Mouse (Mus musculus): ENCODE measurements around the gene Klhl11.

Klhl11 gene

DNA sequence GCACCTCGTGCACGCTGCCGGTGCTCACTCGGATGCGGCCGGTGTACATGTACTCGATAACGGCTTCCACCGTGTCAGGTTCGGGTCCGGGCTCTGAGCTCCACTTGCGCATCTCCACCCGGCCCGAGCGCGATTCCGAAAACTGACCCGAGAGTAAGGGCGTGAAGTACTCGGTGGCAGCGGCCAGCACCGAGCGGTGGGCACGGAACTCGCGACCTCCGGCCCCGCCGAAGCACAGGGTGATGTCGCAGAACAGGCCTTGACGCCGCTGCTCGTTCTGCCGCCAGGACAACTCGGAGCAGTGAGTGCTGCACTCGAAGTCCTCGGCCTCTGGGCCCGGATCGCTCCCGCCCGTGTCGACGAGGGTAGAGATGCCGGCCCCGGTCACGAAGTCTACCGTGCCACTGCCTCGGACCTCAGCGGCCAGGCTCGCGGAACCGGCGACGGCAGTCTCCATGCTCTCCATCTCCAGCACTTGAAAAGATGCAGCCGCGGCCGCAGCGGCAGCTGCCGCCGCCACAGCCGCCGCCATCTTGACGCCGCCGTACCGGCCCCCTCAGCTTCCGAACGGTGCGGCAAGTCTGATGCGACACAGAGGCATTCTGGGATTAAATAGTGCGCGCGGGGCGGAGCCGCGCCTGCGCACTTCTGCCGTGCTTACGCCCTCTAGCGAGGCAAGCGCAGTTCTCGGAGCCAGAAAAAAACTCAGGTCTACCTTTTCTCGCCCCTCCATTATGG is at the start of gene Klhl11:
Klhl11 (minus strand) TSS at position 545 of the 738 bp plus-strand sequence.
- peak; percentile 92 to 93 for DNase-seq (ENCODE audit: low read depth in 2 of 2, low spot score in 2 of 2)

DNA sequence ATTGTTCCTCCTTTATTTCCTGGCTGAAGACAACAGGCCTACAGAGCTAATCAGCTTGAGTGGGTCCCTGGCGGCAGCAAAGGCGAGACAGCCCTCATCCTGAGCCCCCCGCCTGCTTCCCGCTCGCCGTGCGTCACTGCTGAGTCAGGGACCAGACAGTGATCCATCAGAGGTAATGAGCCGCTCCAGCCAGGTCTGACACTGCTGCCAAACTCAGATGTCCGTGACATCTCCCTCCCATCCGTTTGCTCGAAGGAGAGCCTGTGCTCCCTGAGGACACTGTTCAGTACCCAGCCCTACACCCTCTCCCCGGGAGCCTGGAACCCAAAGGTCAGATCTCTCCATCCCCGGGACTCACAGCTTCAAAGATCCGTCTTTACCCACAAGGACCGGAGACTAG is 48.3 kb upstream of the Klhl11 start:
- no peak for DNase-seq (ENCODE audit: low read depth in 2 of 2, low spot score in 2 of 2)

DNA sequence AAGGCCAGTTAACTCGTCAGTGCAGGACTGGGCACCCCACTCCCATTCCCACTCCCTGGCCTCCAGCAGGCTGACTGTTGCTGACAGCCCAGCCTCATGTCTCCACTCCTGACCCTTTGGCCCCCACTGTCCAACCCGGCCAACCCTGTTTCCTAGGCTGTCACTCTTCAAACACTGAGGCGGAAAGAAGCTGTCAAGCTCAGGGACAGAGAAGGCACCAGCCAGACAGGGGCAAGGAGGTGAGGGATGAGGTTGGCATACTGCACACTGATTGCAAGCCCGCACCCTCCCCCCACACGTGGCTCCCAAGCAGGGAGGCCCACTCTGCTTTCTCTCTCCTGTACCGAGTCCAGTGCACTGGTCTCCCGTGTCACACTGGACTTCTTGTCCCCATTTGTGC is 46.6 kb upstream of the Klhl11 start:
- DNase-seq (ENCODE audit: low read depth in 2 of 2, low spot score in 2 of 2): no peak

- no peak for DNase-seq (ENCODE audit: low read depth in 2 of 2, low spot score in 2 of 2)
Observed at GRCm38 (mm10) chr11:100518188-100518591, 45.6 kb upstream of the Klhl11 start.

DNA sequence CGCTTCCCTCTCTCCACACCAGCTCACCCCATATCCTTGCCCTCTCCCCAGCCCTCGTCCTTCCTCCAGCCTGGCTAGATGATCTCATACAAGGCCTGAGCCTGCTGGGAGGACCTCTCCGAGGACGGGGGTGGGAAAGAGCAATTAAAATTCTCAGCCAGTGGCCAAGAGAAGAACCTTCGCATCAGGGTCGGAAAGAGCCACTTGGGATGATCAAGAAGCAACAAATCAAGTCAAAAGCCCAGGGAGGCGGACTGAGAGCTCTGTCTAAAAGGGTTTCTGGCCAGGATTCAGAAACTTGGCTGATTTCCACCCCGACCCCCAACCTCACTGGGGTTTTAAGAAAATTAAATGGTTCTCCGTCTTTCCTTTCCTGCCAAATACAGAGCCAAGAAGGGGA is 43.8 kb upstream of the Klhl11 start:
- no peak for DNase-seq (ENCODE audit: low read depth in 2 of 2, low spot score in 2 of 2)

DNA sequence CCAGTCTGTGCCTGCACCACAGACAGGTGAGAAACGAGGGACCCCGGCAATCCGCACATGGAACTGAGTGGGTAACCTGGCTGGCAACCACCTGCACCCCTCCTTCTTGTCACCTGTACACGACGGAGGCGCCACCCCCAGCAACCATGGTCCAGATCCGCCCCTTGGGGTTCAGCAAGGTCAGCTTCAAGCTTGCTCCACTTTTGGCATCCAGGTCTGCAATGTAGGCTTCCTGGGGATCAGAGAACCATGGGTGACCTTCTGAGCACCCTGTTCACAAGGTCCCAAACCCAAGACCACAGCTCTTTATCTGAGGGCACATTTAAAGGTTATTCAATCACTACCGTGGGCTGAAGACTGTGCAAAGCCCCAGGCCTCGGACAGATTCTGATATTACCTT is 43.2 kb upstream of the Klhl11 start:
- DNase-seq (ENCODE audit: low read depth in 2 of 2, low spot score in 2 of 2): no peak

- no peak for DNase-seq (ENCODE audit: low read depth in 2 of 2, low spot score in 2 of 2)
Observed at GRCm38 (mm10) chr11:100515061-100515460, 42.5 kb upstream of the Klhl11 start.

DNA sequence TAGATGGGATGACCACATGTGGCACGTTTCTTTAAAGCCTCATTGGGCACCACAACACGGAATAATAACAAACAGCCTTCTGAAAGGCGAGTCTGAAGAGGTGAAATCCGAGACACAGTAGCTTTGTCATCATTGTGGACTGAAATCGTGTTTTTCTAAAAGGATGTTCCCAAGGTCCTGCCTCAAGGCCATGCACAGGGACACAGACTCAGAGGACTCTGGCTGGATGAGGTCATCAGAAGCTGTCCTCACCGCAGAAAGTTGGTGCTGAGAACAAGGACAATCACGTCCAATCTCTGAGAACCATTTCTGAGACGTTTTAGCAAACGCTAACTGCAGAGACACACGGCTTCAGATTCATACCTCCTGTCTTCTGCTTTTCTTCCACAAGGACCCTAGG is 41.2 kb upstream of the Klhl11 start:
- no peak for DNase-seq (ENCODE audit: low read depth in 2 of 2, low spot score in 2 of 2)

- DNase-seq (ENCODE audit: low read depth in 2 of 2, low spot score in 2 of 2): no peak
Observed at GRCm38 (mm10) chr11:100512384-100512783, 39.8 kb upstream of the Klhl11 start.

DNA sequence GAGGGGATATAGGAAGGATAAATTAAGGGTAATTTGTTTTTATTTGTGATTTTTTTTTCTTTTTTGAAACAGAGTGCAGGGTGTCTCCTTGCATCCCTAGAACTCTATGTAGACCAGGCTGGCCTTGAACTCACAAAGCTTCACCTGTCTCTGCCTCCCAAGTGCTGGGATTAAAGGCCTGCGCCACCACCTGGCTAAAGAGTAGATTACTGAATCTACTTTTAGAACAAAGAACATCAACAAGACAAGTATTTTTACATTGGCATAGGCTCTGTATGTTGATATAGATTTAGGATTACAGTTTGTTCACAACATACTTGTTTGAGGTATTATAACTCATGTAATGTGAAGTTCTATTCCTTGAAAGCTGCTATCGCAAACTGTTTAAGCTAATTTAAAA is 38.0 kb upstream of the Klhl11 start:
- no peak for DNase-seq (ENCODE audit: low read depth in 2 of 2, low spot score in 2 of 2)

DNA sequence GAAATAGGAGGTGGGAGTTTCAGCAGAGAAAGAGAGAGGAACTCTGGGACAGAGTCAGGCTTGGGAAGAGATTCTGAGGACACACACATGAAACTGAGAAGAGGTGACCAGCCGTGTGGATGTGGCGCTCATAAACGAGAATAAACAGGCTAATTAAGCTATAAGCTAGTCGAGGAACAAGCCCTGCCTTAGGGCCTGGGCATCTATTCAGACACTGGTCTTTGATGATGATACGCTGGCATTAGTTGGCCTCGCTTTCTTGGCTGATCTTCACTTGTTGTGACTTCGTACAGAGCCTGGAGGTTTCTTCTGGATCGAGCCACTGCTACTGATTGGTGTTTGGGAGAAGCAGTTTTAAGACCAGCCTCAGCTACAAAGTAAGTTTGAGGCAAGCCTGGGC is 33.5 kb upstream of the Klhl11 start:
- no peak for DNase-seq (ENCODE audit: low read depth in 2 of 2, low spot score in 2 of 2)

GRCm38 (mm10) chr11:100504990-100505660 is 32.6 kb upstream of the Klhl11 start:
- no peak for DNase-seq (ENCODE audit: low read depth in 2 of 2, low spot score in 2 of 2)

DNA sequence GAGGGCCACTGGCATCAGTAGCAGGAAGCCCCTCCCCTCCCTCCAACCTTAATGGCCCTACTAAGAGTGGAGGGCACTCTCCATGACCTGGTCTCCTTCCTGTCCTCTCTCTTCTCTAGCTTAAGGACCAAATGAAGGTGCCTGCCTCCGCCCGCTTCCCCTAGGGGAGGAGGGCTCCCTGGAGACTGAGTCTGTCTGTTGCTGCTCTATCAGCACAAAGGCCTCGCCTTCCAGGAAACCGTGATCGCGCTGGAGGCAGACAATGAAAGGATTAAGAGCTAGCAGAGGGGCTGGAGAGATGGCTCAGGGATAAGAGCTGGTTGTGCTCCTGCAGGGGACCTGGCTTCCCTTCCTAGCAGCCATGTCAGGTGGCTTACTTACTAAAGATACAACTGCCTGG is 28.8 kb upstream of the Klhl11 start:
- no peak for DNase-seq (ENCODE audit: low read depth in 2 of 2, low spot score in 2 of 2)

DNA sequence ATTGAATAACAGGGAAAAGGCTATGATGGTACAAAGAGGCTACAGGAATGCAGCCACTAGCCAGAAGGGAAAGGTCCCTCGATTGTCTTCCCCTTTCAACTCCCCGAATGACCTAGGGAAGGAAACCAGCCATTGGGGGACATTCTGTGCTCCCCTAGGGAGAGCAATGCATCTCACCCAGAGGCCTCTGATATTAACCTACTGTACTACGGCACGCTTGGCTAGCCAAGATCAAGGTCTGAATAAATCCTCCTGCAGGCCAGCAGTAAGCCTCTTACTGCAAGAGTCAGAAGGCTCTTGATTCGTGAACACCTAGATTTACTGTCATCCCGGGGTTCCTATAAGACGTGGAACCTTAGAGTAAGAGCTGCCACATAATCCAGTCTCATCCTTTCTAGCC is 28.1 kb upstream of the Klhl11 start:
- no peak for DNase-seq (ENCODE audit: low read depth in 2 of 2, low spot score in 2 of 2)

- DNase-seq (ENCODE audit: low read depth in 2 of 2, low spot score in 2 of 2): no peak
Observed at GRCm38 (mm10) chr11:100500241-100500640, 27.7 kb upstream of the Klhl11 start.

DNA sequence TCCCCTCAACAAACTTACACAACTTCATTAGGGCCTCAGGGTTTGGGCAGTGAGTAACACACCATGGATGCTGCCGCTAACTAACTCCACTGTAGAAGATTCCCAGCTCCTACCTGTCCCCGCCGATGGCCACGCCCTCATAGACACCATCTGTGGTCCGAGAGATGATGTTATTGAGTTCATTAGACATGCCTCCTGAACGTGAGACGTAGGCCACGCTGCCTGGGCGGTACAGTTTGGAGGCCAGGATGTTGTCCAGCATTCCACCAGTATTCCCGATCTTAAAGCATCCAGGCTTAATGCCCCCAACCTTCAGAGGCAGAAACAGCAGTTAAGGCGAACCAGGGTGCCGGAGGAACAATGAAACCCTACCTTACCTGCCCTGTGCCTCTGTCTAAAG is 21.2 kb upstream of the Klhl11 start:
- DNase-seq (ENCODE audit: low read depth in 2 of 2, low spot score in 2 of 2): no peak

DNA sequence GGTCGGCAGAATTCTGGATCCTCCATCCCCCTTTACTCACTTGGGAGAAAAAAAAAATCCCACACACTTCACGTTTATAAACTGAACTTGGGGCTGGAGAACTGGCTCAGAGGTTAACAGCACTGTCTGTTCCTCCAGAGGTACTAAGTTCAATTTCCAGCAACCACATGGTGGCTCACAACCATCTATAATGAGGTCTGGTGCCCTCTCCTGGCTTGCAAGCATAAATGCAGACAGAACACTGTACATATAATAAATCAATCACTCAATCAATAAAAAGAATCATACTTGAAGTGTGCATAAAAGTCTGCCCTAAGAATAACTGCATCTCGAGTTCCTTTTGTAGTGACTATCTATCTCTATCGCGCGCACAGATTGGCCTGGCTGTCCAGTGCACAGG is 18.4 kb upstream of the Klhl11 start:
- DNase-seq (ENCODE audit: low read depth in 2 of 2, low spot score in 2 of 2): no peak

GRCm38 (mm10) chr11:100485801-100486538 is 13.4 kb upstream of the Klhl11 start:
- DNase-seq (ENCODE audit: low read depth in 2 of 2, low spot score in 2 of 2): no peak

GRCm38 (mm10) chr11:100484461-100484860 is 11.9 kb upstream of the Klhl11 start:
- no peak for DNase-seq (ENCODE audit: low read depth in 2 of 2, low spot score in 2 of 2)

GRCm38 (mm10) chr11:100479152-100479551 is 6.6 kb upstream of the Klhl11 start:
- no peak for DNase-seq (ENCODE audit: low read depth in 2 of 2, low spot score in 2 of 2)

GRCm38 (mm10) chr11:100476281-100476680 is 3.7 kb upstream of the Klhl11 start:
- DNase-seq (ENCODE audit: low read depth in 2 of 2, low spot score in 2 of 2): no peak

DNA sequence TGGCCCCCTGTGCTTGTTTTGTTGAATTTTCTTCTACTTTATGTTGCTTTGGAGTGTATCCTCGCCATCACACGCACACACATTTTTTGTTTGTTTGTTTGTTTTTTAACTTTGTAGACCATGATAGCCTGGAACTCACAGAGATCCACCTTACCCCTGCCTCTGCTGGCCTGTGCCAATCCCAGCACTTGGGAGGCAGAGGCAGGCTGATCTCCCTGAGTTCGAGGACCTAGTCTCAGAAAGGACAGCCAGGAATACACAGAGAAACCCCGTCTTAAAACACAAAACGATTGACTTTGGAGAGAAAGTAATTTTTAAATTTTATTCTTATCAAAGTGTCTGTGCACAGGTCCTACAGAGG is 374 bp upstream of the Klhl11 start:
- DNase-seq (ENCODE audit: low read depth in 2 of 2, low spot score in 2 of 2): no peak
